Mouse (Mus musculus) mesoderm, embryonic 11.5 days (tissue): ENCODE results near the gene Pigc.

Source experiments
- DNase-seq: peaks from one replicate; pipeline ENCODE4 v3.0.0-alpha.2; 2012; ENCODE audit warnings: low read depth, low spot score

Gene Pigc

GRCm38 (mm10) chr1:162008208-162008607 is 39.2 kb downstream of the Pigc start:
- DNase-seq = peak; percentile 61

GRCm38 (mm10) chr1:162008631-162009067 is 39.7 kb downstream of the Pigc start:
- no peak for DNase-seq

GRCm38 (mm10) chr1:162009086-162009485 is 40.1 kb downstream of the Pigc start:
- DNase-seq = no peak

- no peak for DNase-seq
Observed at GRCm38 (mm10) chr1:162011523-162012245, 42.7 kb downstream of the Pigc start.

GRCm38 (mm10) chr1:162013561-162013960 is 44.6 kb downstream of the Pigc start:
- DNase-seq = no peak

GRCm38 (mm10) chr1:162015247-162015862 is 46.4 kb downstream of the Pigc start:
- DNase-seq = peak; percentile 63

GRCm38 (mm10) chr1:162016982-162017381 is 48.0 kb downstream of the Pigc start:
- DNase-seq = peak; percentile 87

GRCm38 (mm10) chr1:162017975-162018600 is 49.1 kb downstream of the Pigc start:
- no peak for DNase-seq

GRCm38 (mm10) chr1:162018601-162018977 is 49.6 kb downstream of the Pigc start:
- no peak for DNase-seq

GRCm38 (mm10) chr1:162020303-162020731 is 51.3 kb downstream of the Pigc start:
- peak; percentile 58 for DNase-seq

- DNase-seq = no peak
Observed at GRCm38 (mm10) chr1:162020766-162021165, 51.8 kb downstream of the Pigc start.
